In the genomic region with DNA sequence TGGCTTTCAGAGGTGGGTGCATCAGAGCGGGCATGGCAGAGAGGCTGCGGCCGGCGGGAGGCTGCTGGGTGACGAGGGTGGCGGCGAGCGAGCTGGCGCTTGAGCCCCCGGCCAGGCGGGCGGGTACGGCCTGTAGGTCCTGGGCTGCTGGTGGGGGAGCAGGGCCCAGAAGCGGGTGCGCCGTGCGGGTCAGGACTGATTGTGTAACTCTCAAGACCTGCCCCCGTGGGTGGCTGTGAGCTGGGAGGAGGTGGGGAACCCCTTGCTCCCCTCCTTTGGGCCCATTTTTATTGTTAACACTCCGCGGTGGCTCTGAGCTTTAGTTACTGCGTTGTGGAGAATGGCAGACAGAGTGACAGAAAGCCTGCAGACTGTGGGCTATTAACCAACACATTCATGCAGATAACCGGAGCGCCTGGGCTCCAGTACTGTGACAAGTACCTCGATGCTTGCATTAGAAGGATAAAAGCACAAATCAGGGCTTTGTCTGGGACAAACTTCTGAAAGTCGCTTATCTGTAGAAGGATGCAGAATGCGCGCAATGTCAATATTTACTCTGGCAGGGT, we compare ENCODE assay signal across 8 mouse cellular contexts. TPM values are rescaled to one million over a fixed set of nuclear protein-coding genes. Genes with fewer than 3 reads are reported as not detected.
DNase-seq lines count a peak whose midpoint lies in the region; ATAC-seq and TF ChIP-seq lines count a peak whose summit lies in the region.

No protein-coding gene starts in this region.

- H3K9me3 ChIP-seq in hindbrain, embryonic 15.5 days, result no peaks in the 10 kb centered on the region
- H3K9me3 ChIP-seq in midbrain, embryonic 16.5 days (replicated peaks; ENCODE audit: control insufficient read depth, low read length, poor library complexity, severe bottlenecking), result no peaks in the 10 kb centered on the region

- H3K27ac ChIP-seq in kidney, adult 2 months (ENCODE audit: insufficient read depth, low read depth, low read length), result no peak overlapping the region
- H3K27ac ChIP-seq in hindbrain, embryonic 15.5 days (replicated peaks), result no peak overlapping the region
- H3K27ac ChIP-seq in midbrain, embryonic 16.5 days (ENCODE audit: low read length), result no peak overlapping the region

- no peak for DNase-seq in kidney, adult 2 months
- no peak for DNase-seq in kidney, adult 8-10 months
- peak; percentile 6 for DNase-seq in c-Kit-positive CD71-negative TER-119-negative erythroid progenitor cells, embryonic 14.5 days (ENCODE audit: low read depth)
- DNase-seq in adrenal gland, adult (ENCODE audit: inconsistent age in 2 of 2, low spot score in 1 of 2), result no peak
- no peak for DNase-seq in urinary bladder, adult 18-20 months (ENCODE audit: low spot score in 2 of 2)
- no peak for DNase-seq in gastrocnemius, postnatal 10 days

- no peaks in the 10 kb centered on the region for H3K4me1 ChIP-seq in kidney, adult 2 months (ENCODE audit: control insufficient read depth, insufficient read depth, low read length)
- H3K4me1 ChIP-seq in hindbrain, embryonic 15.5 days (replicated peaks), result peaks cover 6% of the 10 kb centered on the region
- H3K4me1 ChIP-seq in midbrain, embryonic 16.5 days (ENCODE audit: control insufficient read depth, insufficient read depth, low read length), result peaks cover 5% of the 10 kb centered on the region

- peak overlapping the region; percentile 83 for H3K4me2 ChIP-seq in hindbrain, embryonic 15.5 days
- peak overlapping the region; percentile 98 for H3K4me2 ChIP-seq in midbrain, embryonic 16.5 days (ENCODE audit: low read length)

- TF ChIP-seq CTCF in kidney, adult 2 months (conservative IDR thresholded peaks at IDR 0.05; ENCODE audit: insufficient read depth, insufficient read length, low read depth, low read length), result no peak

- no peak for TF ChIP-seq POLR2A in kidney, adult 2 months (IDR thresholded peaks at IDR 0.05; ENCODE audit: low read depth, low read length)

- peak overlapping the region; percentile 92 for H3K4me3 ChIP-seq in kidney, adult 2 months (ENCODE audit: insufficient read depth, low read depth, low read length)
- H3K4me3 ChIP-seq in hindbrain, embryonic 15.5 days, result peak overlapping the region; percentile 55
- peak overlapping the region; percentile 66 for H3K4me3 ChIP-seq in midbrain, embryonic 16.5 days (ENCODE audit: low read depth, low read length)

- 2% methylated on average over 27 of the region's 27 CpGs for WGBS in kidney, adult 2 months
- 1% methylated on average over 27 of the region's 27 CpGs for WGBS in hindbrain, embryonic 15.5 days
- 2% methylated on average over 26 of the region's 27 CpGs for WGBS in midbrain, embryonic 16.5 days

- ATAC-seq in hindbrain, embryonic 15.5 days (ENCODE audit: low FRiP score, low read depth), result no peak
- no peak for ATAC-seq in midbrain, embryonic 16.5 days

- no peaks in the 10 kb centered on the region for H3K36me3 ChIP-seq in kidney, adult 2 months (ENCODE audit: control insufficient read depth, insufficient read depth, low read length)
- H3K36me3 ChIP-seq in hindbrain, embryonic 15.5 days, result no peaks in the 10 kb centered on the region
- H3K36me3 ChIP-seq in midbrain, embryonic 16.5 days (ENCODE audit: control insufficient read depth, insufficient read depth, low read length), result no peaks in the 10 kb centered on the region

- H3K9ac ChIP-seq in hindbrain, embryonic 15.5 days, result peak overlapping the region; percentile 70
- peak overlapping the region; percentile 75 for H3K9ac ChIP-seq in midbrain, embryonic 16.5 days (ENCODE audit: low read depth, low read length)

- no peaks in the 10 kb centered on the region for H3K27me3 ChIP-seq in kidney, adult 2 months (replicated peaks; ENCODE audit: control insufficient read depth, insufficient read depth, low read length)
- H3K27me3 ChIP-seq in hindbrain, embryonic 15.5 days, result no peaks in the 10 kb centered on the region
- no peaks in the 10 kb centered on the region for H3K27me3 ChIP-seq in midbrain, embryonic 16.5 days (ENCODE audit: control insufficient read depth, insufficient read depth, low read depth, low read length)

RNA-seq across cellular contexts. Expression of gene Ttk, which starts 0.3 kb away (rescaled TPM):
- polyA plus RNA-seq in kidney, adult 2 months (2012; rRNA removed), result 0.08 TPM in 2 replicates
- polyA plus RNA-seq in hindbrain, embryonic 15.5 days (2015; fragmentation: Nextera tagmentation; extraction: Ambion mirVana), result 6.4 and 8.8 TPM in 2 replicates
- polyA plus RNA-seq in midbrain, embryonic 16.5 days (2015; fragmentation: Nextera tagmentation; extraction: Ambion mirVana), result 3.2 and 4.0 TPM in 2 replicates
- total RNA-seq in gastrocnemius, postnatal 10 days (2021), result 1 to 10 TPM; 3.6 to 5.4 TPM

RNA-seq across cellular contexts. Expression of gene Elovl4, which starts 28.8 kb away (rescaled TPM):
- polyA plus RNA-seq in kidney, adult 2 months (2012; rRNA removed), result 0.33 and 0.55 TPM in 2 replicates
- polyA plus RNA-seq in hindbrain, embryonic 15.5 days (2015; fragmentation: Nextera tagmentation; extraction: Ambion mirVana), result 106 and 112 TPM in 2 replicates
- polyA plus RNA-seq in midbrain, embryonic 16.5 days (2015; fragmentation: Nextera tagmentation; extraction: Ambion mirVana), result 121 and 130 TPM in 2 replicates
- total RNA-seq in gastrocnemius, postnatal 10 days (2021), result under 1 TPM; 0.70 to 0.88 TPM

Comparison
In these comparisons a context has a peak if more than half of its experiments do, and no peak if none do; other contexts are left out.
1. RNA of gene Elovl4, which starts 28.8 kb away (polyA plus RNA-seq): 121 to 130 TPM in midbrain, embryonic 16.5 days and 106 to 112 TPM in hindbrain, embryonic 15.5 days; 0.33 to 0.55 TPM in kidney, adult 2 months; every median in the first group is over 10 times any median in the second.
2. Peak in every context shown above with its lines, with median percentiles within 50 percentile points of each other: H3K4me3 ChIP-seq.